Mouse (Mus musculus) regulatory T cell (primary cell): Measurements from ENCODE around the gene Mlf1.

Experiments used
- in situ Hi-C: fragments of 300-600 bp; cut with MboI, MseI; formaldehyde crosslinking; loops from one replicate; pipeline ENCODE4 v1.15.1; 2025; ENCODE audit warnings: high pct_unique_total_duplicates

Gene Mlf1

DNA sequence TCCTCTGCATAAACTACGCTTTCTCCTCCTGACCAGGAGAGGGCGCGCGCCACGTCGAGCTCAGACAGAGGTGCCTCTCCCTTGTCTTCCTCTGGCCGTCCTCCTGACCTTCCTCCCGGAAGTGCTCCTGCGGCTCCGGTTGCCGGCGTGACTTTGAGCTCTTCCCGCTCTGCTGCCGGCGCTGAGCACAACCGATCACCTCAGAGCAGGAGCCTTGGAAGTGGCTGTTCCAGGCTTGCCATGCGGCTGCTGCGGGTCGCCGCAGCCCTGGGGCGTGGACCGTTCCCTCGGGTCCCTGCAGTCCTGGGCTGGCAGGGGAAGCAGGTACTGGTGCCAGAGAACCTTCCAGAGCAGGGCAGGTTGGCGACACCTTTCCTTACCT, 56.1 kb downstream of the Mlf1 start, which contains the start of gene Gfm1:
TSS of gene Gfm1 (plus strand) at position 98 of the 382 bp plus-strand sequence.
- in situ Hi-C loops = loop anchor here (5.0 to 10.0 kb wide), 4 partner anchors 58 to 1495 kb away; partner anchors contain the start of gene Mlf1

DNA sequence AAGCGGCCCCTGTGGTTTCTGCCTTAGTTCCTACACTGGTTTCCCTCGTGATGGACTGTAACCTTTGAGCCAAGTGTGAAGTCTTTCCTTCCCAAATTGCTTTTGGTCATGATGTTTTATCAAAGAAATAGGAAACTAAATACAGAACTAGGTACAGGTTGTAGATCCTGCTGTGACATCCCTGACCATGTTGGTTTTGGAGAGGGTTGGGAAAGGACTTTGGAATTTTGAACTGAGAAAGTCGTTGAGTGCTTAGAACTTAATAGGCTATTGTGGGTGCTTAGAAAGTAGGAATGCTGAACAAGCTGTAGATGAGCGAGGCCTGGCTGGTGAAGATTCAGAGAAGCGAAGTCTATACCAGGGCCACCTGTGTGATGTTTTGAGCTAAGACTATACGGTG, 60.1 kb downstream of the Mlf1 start:
- in situ Hi-C loops = loop anchor here (5.0 to 10.0 kb wide), 3 partner anchors 79 to 1499 kb away; no protein-coding TSS in a partner anchor

DNA sequence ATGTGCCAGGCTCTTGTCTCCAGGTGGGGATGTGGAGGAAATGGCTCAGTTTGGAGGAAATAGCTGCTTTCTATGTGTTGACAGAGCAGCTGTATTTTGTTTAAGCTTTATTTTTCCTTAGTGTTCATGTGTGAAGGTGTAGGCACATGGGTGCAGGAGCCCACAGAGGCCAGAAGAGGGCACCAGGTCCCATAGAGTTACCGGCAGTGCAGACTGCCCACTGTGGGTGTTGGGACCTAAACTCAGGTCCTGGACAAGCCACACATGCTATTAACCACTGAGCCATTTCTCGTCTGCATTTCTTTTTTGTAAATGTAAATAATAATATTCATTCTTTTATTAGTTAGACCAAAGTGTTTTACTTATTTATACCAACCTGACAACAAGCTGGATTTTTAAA, 73.2 kb downstream of the Mlf1 start:
- in situ Hi-C loops = no loop called here
